Mouse (Mus musculus) heart, postnatal 0 days (tissue): ENCODE measurements around the gene Spata6. TPM values are rescaled to one million over a fixed set of nuclear protein-coding genes. Genes with fewer than 3 reads are reported as not detected.
A peak's percentile ranks its signal among the peaks of the same experiment; 100 is the strongest.

Experiments used
- ATAC-seq: fragments of 200-750 bp; cut with Nextera tagmentation; 2 replicates; pipeline ENCODE4 v1.8.0; 2017; ENCODE audit warnings: low read depth, moderate number of reproducible peaks, moderate library complexity; ENCODE audit not compliant: insufficient read depth
- DNase-seq: peaks from one replicate; pipeline ENCODE4 v3.0.0-alpha.2; 2016; ENCODE audit warnings: low spot score
- H3K27ac ChIP-seq: fragments of 300-500 bp; sonication (generic); 2 replicates; pipeline ENCODE4 v1.5.1; 2014; ENCODE audit warnings: low read depth, mild to moderate bottlenecking
- H3K27me3 ChIP-seq: fragments of 300-500 bp; sonication (generic); 2 replicates; pipeline ENCODE4 v1.6.1; 2014; ENCODE audit warnings: low read length, mixed read lengths; ENCODE audit not compliant: control insufficient read depth, insufficient read depth
- H3K36me3 ChIP-seq: fragments of 300-500 bp; sonication (generic); replicated peaks from 2 replicates; pipeline ENCODE4 v1.6.1; 2014; ENCODE audit warnings: low read length, mixed read lengths; ENCODE audit not compliant: control insufficient read depth, insufficient read depth
- H3K4me1 ChIP-seq: fragments of 300-500 bp; sonication (generic); 2 replicates; pipeline ENCODE4 v1.6.1; 2014; ENCODE audit warnings: antibody characterized with exemption; ENCODE audit not compliant: control insufficient read depth, insufficient read depth
- H3K4me2 ChIP-seq: fragments of 300-500 bp; sonication (generic); 2 replicates; pipeline ENCODE4 v1.6.1; 2014; ENCODE audit warnings: low read depth, mild to moderate bottlenecking, low read length, moderate library complexity
- H3K4me3 ChIP-seq: fragments of 300-500 bp; sonication (generic); 2 replicates; pipeline ENCODE4 v1.5.1; 2014; ENCODE audit warnings: low read depth, low read length
- H3K9ac ChIP-seq: fragments of 300-500 bp; sonication (generic); replicated peaks from 2 replicates; pipeline ENCODE4 v1.6.1; 2014; ENCODE audit warnings: low read depth, low read length, mixed read lengths
- H3K9me3 ChIP-seq: fragments of 300-500 bp; sonication (generic); replicated peaks from 2 replicates; pipeline ENCODE4 v1.6.1; 2016; ENCODE audit warnings: low read length; ENCODE audit not compliant: control insufficient read depth
- CTCF ChIP-seq: IDR thresholded peaks from 2 replicates; pipeline ENCODE4 v1.5.1; 2016; ENCODE audit warnings: antibody characterized with exemption, control low read depth, low read depth
- EP300 ChIP-seq: IDR thresholded peaks from 2 replicates; pipeline ENCODE4 v1.6.1; 2016; ENCODE audit warnings: antibody characterized with exemption, low read depth
- WGBS: fragments of 180-500 bp; shearing (Covaris S2); extraction: QIAGEN DNeasy Blood & Tissue Kit; methylation state at CpG from one replicate; pipeline ENCODE4 v1.1.7; 2014; 5-methylcytosine and 5-hydroxymethylcytosine counted together
- polyA plus RNA-seq: library from polyadenylated mRNA; unstranded; fragments of >200 nt; fragmentation: Nextera tagmentation; extraction: Ambion mirVana; gene quantifications from 2 replicates; pipeline ENCODE4 v1.2.1, GENCODE M21; 2015
- total RNA-seq: library from RNA; depleted of rRNA; stranded (reverse); fragments of >200 nt; gene quantifications from 2 replicates; pipeline ENCODE4 v1.2.3, GENCODE M21; 2014; ENCODE audit warnings: low replicate concordance

The Spata6 gene
- total and polyA plus RNA-seq, 2 experiments from 2014 or later = 13.6 to 16.2 TPM

- WGBS = 50% methylated on average over 1 of the region's 1 CpGs
- no peaks in the 10 kb centered on the region for H3K27me3 ChIP-seq
- no peaks in the 10 kb centered on the region for H3K4me1 ChIP-seq
- TF ChIP-seq CTCF (no peak), EP300 (no peak)
- H3K4me3 ChIP-seq = no peak overlapping the region
- DNase-seq (no peak), ATAC-seq (no peak)
- no peak overlapping the region for H3K4me2 ChIP-seq
- no peak overlapping the region for H3K9ac ChIP-seq
- H3K27ac ChIP-seq = no peak overlapping the region
- H3K9me3 ChIP-seq = no peaks in the 10 kb centered on the region
- H3K36me3 ChIP-seq = no peaks in the 10 kb centered on the region
Measured at GRCm38 (mm10) chr4:111701381-111701780, 18.4 kb upstream of the Spata6 start.

- Histone ChIP-seq H3K9me3 (no peaks in the 10 kb centered on the region), H3K4me3 (no peak overlapping the region), H3K9ac (no peak overlapping the region), H3K36me3 (no peaks in the 10 kb centered on the region), H3K27me3 (no peaks in the 10 kb centered on the region), H3K4me1 (no peaks in the 10 kb centered on the region), H3K4me2 (no peak overlapping the region), H3K27ac (no peak overlapping the region)
- ATAC-seq = no peak
- 84% methylated on average over 2 of the region's 2 CpGs for WGBS
- DNase-seq = no peak
- TF ChIP-seq EP300 = no peak
- no peak for TF ChIP-seq CTCF
Measured at GRCm38 (mm10) chr4:111704126-111704525, 15.7 kb upstream of the Spata6 start.

- Histone ChIP-seq H3K36me3 (no peaks in the 10 kb centered on the region), H3K9me3 (no peaks in the 10 kb centered on the region), H3K9ac (no peak overlapping the region), H3K4me1 (no peaks in the 10 kb centered on the region), H3K27me3 (no peaks in the 10 kb centered on the region), H3K4me3 (no peak overlapping the region), H3K27ac (no peak overlapping the region), H3K4me2 (no peak overlapping the region)
- ATAC-seq (no peak), DNase-seq (no peak)
- TF ChIP-seq EP300 = no peak
- no peak for TF ChIP-seq CTCF
- 74% methylated on average over 3 of the region's 3 CpGs for WGBS
Measured at GRCm38 (mm10) chr4:111704975-111705374, 14.8 kb upstream of the Spata6 start.

- peak overlapping the region; percentile 98 for H3K4me3 ChIP-seq
- peak overlapping the region; percentile 84; the same call in 1 of the 2 replicates for H3K9ac ChIP-seq
- WGBS = 48% methylated on average over 4 of the region's 4 CpGs
- ATAC-seq = no peak
- H3K4me1 ChIP-seq = peaks cover 10% of the 10 kb centered on the region; the same call in 1 of the 2 replicates
- no peaks in the 10 kb centered on the region for H3K27me3 ChIP-seq
- no peaks in the 10 kb centered on the region for H3K9me3 ChIP-seq
- peak overlapping the region; percentile 95 for H3K27ac ChIP-seq
- no peaks in the 10 kb centered on the region for H3K36me3 ChIP-seq
- TF ChIP-seq EP300 (no peak), CTCF (no peak)
- peak; percentile 18 for DNase-seq
- peak overlapping the region; percentile 84 for H3K4me2 ChIP-seq
Measured at GRCm38 (mm10) chr4:111719296-111719695, 488 bp upstream of the Spata6 start.

- no peak for DNase-seq
Measured at GRCm38 (mm10) chr4:111720662-111721003, 849 bp downstream of the Spata6 start.

More at GRCm38 (mm10) chr4:111720662-111721003, 849 bp downstream of the Spata6 start:
- H3K27ac ChIP-seq = peak overlapping the region; percentile 95
- 0 out of 2 replicates have a peak, but pooled peaks cover 5% of the 10 kb centered on the region for H3K36me3 ChIP-seq
- H3K4me1 ChIP-seq = peaks cover 10% of the 10 kb centered on the region; the same call in 1 of the 2 replicates
- H3K9ac ChIP-seq = peak overlapping the region; percentile 84
- H3K9me3 ChIP-seq = no peaks in the 10 kb centered on the region
- peak overlapping the region; percentile 98 for H3K4me3 ChIP-seq
- TF ChIP-seq CTCF = no peak
- TF ChIP-seq EP300 = no peak
- WGBS = 20% methylated on average over 2 of the region's 2 CpGs
- no peak for ATAC-seq
- H3K27me3 ChIP-seq = no peaks in the 10 kb centered on the region
- H3K4me2 ChIP-seq = peak overlapping the region; percentile 84
